Mouse (Mus musculus): ENCODE measurements around the gene Grik4. TPM values are rescaled to one million over a fixed set of nuclear protein-coding genes. Genes with fewer than 3 reads are reported as not detected.
A peak's percentile ranks its signal among the peaks of the same experiment; 100 is the strongest.

Gene Grik4
- polyA plus RNA-seq, 1 experiment from 2014 or later, result 1.9 TPM

DNA sequence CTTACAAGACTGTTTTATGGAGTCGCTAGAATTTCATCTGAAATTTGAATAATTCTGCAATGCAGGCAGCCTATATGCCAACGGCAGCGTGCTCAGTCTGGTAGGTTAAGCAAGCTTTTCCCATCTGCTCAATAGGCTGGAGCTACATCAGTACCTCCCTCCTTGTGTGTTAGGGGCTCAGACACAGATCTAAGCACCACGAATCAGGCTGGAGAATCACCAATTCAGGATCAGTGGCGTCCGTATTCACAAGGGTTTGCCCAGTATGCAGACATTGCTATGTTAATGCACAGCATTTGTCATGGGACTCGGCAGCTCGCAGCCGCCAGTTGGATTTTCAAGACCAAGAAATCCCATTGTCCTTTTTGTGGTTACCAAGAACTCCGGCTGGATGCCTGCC is 399.8 kb downstream of the Grik4 start:
- no peak overlapping the region for H3K4me3 ChIP-seq (ENCODE audit: low read length)
- no peak overlapping the region for H3K4me2 ChIP-seq (replicated peaks; ENCODE audit: low read depth, low read length)
- H3K9ac ChIP-seq (ENCODE audit: low read depth, low read length), result no peak overlapping the region
- H3K27ac ChIP-seq (ENCODE audit: low read depth, low read length), result no peak overlapping the region
- no peak for ATAC-seq (ENCODE audit: low FRiP score, low TSS enrichment)
- WGBS, result 93% methylated on average over 10 of the region's 10 CpGs
- no peaks in the 10 kb centered on the region for H3K27me3 ChIP-seq (ENCODE audit: control insufficient read depth, insufficient read depth, low read length)
- no peaks in the 10 kb centered on the region for H3K36me3 ChIP-seq (ENCODE audit: control insufficient read depth, insufficient read depth, low read length)
- H3K4me1 ChIP-seq (ENCODE audit: control insufficient read depth, insufficient read depth, low read length), result no peaks in the 10 kb centered on the region
- H3K9me3 ChIP-seq (ENCODE audit: control insufficient read depth, low read length), result no peaks in the 10 kb centered on the region

DNA sequence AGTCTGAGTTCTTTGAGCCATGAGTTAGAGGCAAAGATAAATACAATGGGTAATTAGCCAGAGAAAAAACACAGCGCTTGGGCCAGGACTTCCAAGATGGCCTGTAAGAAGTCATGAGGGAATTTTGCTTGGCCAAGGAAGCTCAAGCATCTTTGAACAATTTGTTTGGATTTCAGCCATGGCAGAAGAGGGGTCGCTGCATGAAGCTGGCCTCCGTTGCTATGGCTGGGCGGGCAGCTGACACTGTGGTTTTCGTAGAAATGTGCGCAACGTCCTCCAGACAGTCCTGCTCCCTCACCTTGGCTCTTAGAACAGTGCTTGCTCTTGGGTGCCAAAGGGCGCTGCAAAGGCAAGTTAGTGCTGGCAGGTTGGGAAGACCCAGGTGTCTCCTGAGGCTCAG is 410.8 kb downstream of the Grik4 start:
- no peak overlapping the region for H3K4me2 ChIP-seq (replicated peaks; ENCODE audit: low read depth, low read length)
- no peaks in the 10 kb centered on the region for H3K9me3 ChIP-seq (ENCODE audit: control insufficient read depth, low read length)
- WGBS, result 57% methylated on average over 8 of the region's 8 CpGs
- ATAC-seq (ENCODE audit: low FRiP score, low TSS enrichment), result no peak
- H3K27ac ChIP-seq (ENCODE audit: low read depth, low read length), result no peak overlapping the region; the same call in 1 of the 2 replicates
- H3K27me3 ChIP-seq (ENCODE audit: control insufficient read depth, insufficient read depth, low read length), result no peaks in the 10 kb centered on the region
- H3K9ac ChIP-seq (ENCODE audit: low read depth, low read length), result no peak overlapping the region
- H3K4me3 ChIP-seq (ENCODE audit: low read length), result no peak overlapping the region
- H3K4me1 ChIP-seq (ENCODE audit: control insufficient read depth, insufficient read depth, low read length), result peaks cover 20% of the 10 kb centered on the region
- no peaks in the 10 kb centered on the region for H3K36me3 ChIP-seq (ENCODE audit: control insufficient read depth, insufficient read depth, low read length)

- no peak overlapping the region; the same call in 1 of the 2 replicates for H3K27ac ChIP-seq (ENCODE audit: low read depth, low read length)
- peaks cover 20% of the 10 kb centered on the region for H3K4me1 ChIP-seq (ENCODE audit: control insufficient read depth, insufficient read depth, low read length)
- ATAC-seq (ENCODE audit: low FRiP score, low TSS enrichment), result no peak
- no peak overlapping the region for H3K4me3 ChIP-seq (ENCODE audit: low read length)
- WGBS, result 13% methylated on average over 6 of the region's 6 CpGs
- H3K4me2 ChIP-seq (replicated peaks; ENCODE audit: low read depth, low read length), result no peak overlapping the region
- no peak overlapping the region for H3K9ac ChIP-seq (ENCODE audit: low read depth, low read length)
- no peaks in the 10 kb centered on the region for H3K27me3 ChIP-seq (ENCODE audit: control insufficient read depth, insufficient read depth, low read length)
- no peaks in the 10 kb centered on the region for H3K36me3 ChIP-seq (ENCODE audit: control insufficient read depth, insufficient read depth, low read length)
- H3K9me3 ChIP-seq (ENCODE audit: control insufficient read depth, low read length), result no peaks in the 10 kb centered on the region
Measured at GRCm38 (mm10) chr9:42533041-42533440, 411.3 kb downstream of the Grik4 start.

- H3K4me3 ChIP-seq (ENCODE audit: low read length), result no peak overlapping the region
- no peak overlapping the region for H3K27ac ChIP-seq (ENCODE audit: low read depth, low read length)
- no peaks in the 10 kb centered on the region for H3K27me3 ChIP-seq (ENCODE audit: control insufficient read depth, insufficient read depth, low read length)
- no peak for ATAC-seq (ENCODE audit: low FRiP score, low TSS enrichment)
- H3K36me3 ChIP-seq (ENCODE audit: control insufficient read depth, insufficient read depth, low read length), result no peaks in the 10 kb centered on the region
- whole genome bisulfite sequencing, result 12% methylated on average over 3 of the region's 3 CpGs
- no peak overlapping the region for H3K4me2 ChIP-seq (replicated peaks; ENCODE audit: low read depth, low read length)
- peaks cover 20% of the 10 kb centered on the region for H3K4me1 ChIP-seq (ENCODE audit: control insufficient read depth, insufficient read depth, low read length)
- H3K9me3 ChIP-seq (ENCODE audit: control insufficient read depth, low read length), result no peaks in the 10 kb centered on the region
- no peak overlapping the region for H3K9ac ChIP-seq (ENCODE audit: low read depth, low read length)
Measured at GRCm38 (mm10) chr9:42531951-42532350, 412.3 kb downstream of the Grik4 start.

- Histone ChIP-seq H3K27ac (ENCODE audit: low read depth, low read length) (no peak overlapping the region), H3K9ac (ENCODE audit: low read depth, low read length) (no peak overlapping the region), H3K9me3 (ENCODE audit: control insufficient read depth, low read length) (no peaks in the 10 kb centered on the region), H3K4me1 (ENCODE audit: control insufficient read depth, insufficient read depth, low read length) (peaks cover 20% of the 10 kb centered on the region), H3K27me3 (ENCODE audit: control insufficient read depth, insufficient read depth, low read length) (no peaks in the 10 kb centered on the region), H3K4me2 (replicated peaks; ENCODE audit: low read depth, low read length) (no peak overlapping the region), H3K4me3 (ENCODE audit: low read length) (no peak overlapping the region), H3K36me3 (ENCODE audit: control insufficient read depth, insufficient read depth, low read length) (no peaks in the 10 kb centered on the region)
- WGBS, result 61% methylated on average over 7 of the region's 7 CpGs
- ATAC-seq (ENCODE audit: low FRiP score, low TSS enrichment), result no peak
Measured at GRCm38 (mm10) chr9:42530221-42531152, 413.8 kb downstream of the Grik4 start.

- H3K4me1 ChIP-seq (ENCODE audit: control insufficient read depth, insufficient read depth, low read length), result no peaks in the 10 kb centered on the region; the same call in 1 of the 2 replicates
- H3K36me3 ChIP-seq (ENCODE audit: control insufficient read depth, insufficient read depth, low read length), result no peaks in the 10 kb centered on the region
- H3K4me3 ChIP-seq (ENCODE audit: low read length), result peak overlapping the region; percentile 25
- no peak overlapping the region for H3K27ac ChIP-seq (ENCODE audit: low read depth, low read length)
- 3% methylated on average over 34 of the region's 36 CpGs for WGBS
- no peaks in the 10 kb centered on the region for H3K27me3 ChIP-seq (ENCODE audit: control insufficient read depth, insufficient read depth, low read length)
- H3K4me2 ChIP-seq (replicated peaks; ENCODE audit: low read depth, low read length), result peak overlapping the region; percentile 47
- peak overlapping the region; percentile 38; the same call in 1 of the 2 replicates for H3K9ac ChIP-seq (ENCODE audit: low read depth, low read length)
- H3K9me3 ChIP-seq (ENCODE audit: control insufficient read depth, low read length), result no peaks in the 10 kb centered on the region
- peak; percentile 66; the same call in 1 of the 2 replicates for ATAC-seq (ENCODE audit: low FRiP score, low TSS enrichment)
Measured at GRCm38 (mm10) chr9:42520587-42521084, 423.7 kb downstream of the Grik4 start.

- ATAC-seq (ENCODE audit: low FRiP score, low TSS enrichment), result no peak
- H3K4me2 ChIP-seq (replicated peaks; ENCODE audit: low read depth, low read length), result no peak overlapping the region
- no peak overlapping the region for H3K9ac ChIP-seq (ENCODE audit: low read depth, low read length)
- no peak overlapping the region for H3K4me3 ChIP-seq (ENCODE audit: low read length)
- no peaks in the 10 kb centered on the region for H3K9me3 ChIP-seq (ENCODE audit: control insufficient read depth, low read length)
- no peaks in the 10 kb centered on the region for H3K27me3 ChIP-seq (ENCODE audit: control insufficient read depth, insufficient read depth, low read length)
- no peaks in the 10 kb centered on the region; the same call in 1 of the 2 replicates for H3K4me1 ChIP-seq (ENCODE audit: control insufficient read depth, insufficient read depth, low read length)
- H3K27ac ChIP-seq (ENCODE audit: low read depth, low read length), result no peak overlapping the region
- H3K36me3 ChIP-seq (ENCODE audit: control insufficient read depth, insufficient read depth, low read length), result no peaks in the 10 kb centered on the region
- WGBS, result 61% methylated on average over 14 of the region's 14 CpGs
Measured at GRCm38 (mm10) chr9:42518163-42518562, 426.1 kb downstream of the Grik4 start.

- no peak overlapping the region for H3K4me3 ChIP-seq (ENCODE audit: low read length)
- H3K4me2 ChIP-seq (replicated peaks; ENCODE audit: low read depth, low read length), result no peak overlapping the region
- H3K27ac ChIP-seq (ENCODE audit: low read depth, low read length), result no peak overlapping the region
- H3K4me1 ChIP-seq (ENCODE audit: control insufficient read depth, insufficient read depth, low read length), result no peaks in the 10 kb centered on the region
- no peaks in the 10 kb centered on the region for H3K36me3 ChIP-seq (ENCODE audit: control insufficient read depth, insufficient read depth, low read length)
- no peaks in the 10 kb centered on the region for H3K9me3 ChIP-seq (ENCODE audit: control insufficient read depth, low read length)
- ATAC-seq (ENCODE audit: low FRiP score, low TSS enrichment), result no peak
- no peak overlapping the region for H3K9ac ChIP-seq (ENCODE audit: low read depth, low read length)
- H3K27me3 ChIP-seq (ENCODE audit: control insufficient read depth, insufficient read depth, low read length), result no peaks in the 10 kb centered on the region
- WGBS, result 61% methylated on average over 5 of the region's 5 CpGs
Measured at GRCm38 (mm10) chr9:42513159-42513558, 431.1 kb downstream of the Grik4 start.

DNA sequence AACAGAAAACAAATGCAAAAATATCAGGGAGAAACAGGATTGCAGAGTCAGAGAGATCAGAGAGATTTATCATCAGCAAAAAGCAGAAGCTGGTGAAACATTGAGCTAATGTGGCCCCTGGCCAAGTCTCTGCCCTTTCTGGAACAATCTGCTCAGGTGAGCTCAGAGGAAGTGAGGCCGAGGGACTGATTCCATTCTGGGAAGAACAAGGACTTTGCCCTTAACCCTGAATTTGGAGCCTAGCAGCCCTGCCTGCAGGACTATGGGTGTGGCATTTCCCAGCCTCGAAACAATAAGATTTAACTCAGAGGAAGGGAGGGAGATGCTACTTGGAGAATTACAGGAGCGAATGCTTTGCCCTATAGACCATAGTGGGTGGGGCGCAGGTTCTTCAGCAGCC is 432.0 kb downstream of the Grik4 start:
- no peak for ATAC-seq (ENCODE audit: low FRiP score, low TSS enrichment)
- 72% methylated on average over 4 of the region's 4 CpGs for WGBS
- Histone ChIP-seq H3K27ac (ENCODE audit: low read depth, low read length) (no peak overlapping the region), H3K27me3 (ENCODE audit: control insufficient read depth, insufficient read depth, low read length) (no peaks in the 10 kb centered on the region), H3K9ac (ENCODE audit: low read depth, low read length) (no peak overlapping the region), H3K4me1 (ENCODE audit: control insufficient read depth, insufficient read depth, low read length) (no peaks in the 10 kb centered on the region), H3K4me2 (replicated peaks; ENCODE audit: low read depth, low read length) (no peak overlapping the region), H3K9me3 (ENCODE audit: control insufficient read depth, low read length) (no peaks in the 10 kb centered on the region), H3K36me3 (ENCODE audit: control insufficient read depth, insufficient read depth, low read length) (no peaks in the 10 kb centered on the region), H3K4me3 (ENCODE audit: low read length) (no peak overlapping the region)

Measured in kidney, embryonic 14.5 days (tissue).